Mouse (Mus musculus): Measurements from ENCODE around the gene Manba. TPM values are rescaled to one million over a fixed set of nuclear protein-coding genes. Genes with fewer than 3 reads are reported as not detected.
"Not testable (repeated sequence)": the region's sequence is repeated elsewhere in the genome, so short reads cannot be mapped to it uniquely, and the experiment has no call there.

The Manba gene
- polyA plus RNA-seq (2017; shearing (Covaris generic)) = 10 to 100 TPM; 22.4 to 32.8 TPM

DNA sequence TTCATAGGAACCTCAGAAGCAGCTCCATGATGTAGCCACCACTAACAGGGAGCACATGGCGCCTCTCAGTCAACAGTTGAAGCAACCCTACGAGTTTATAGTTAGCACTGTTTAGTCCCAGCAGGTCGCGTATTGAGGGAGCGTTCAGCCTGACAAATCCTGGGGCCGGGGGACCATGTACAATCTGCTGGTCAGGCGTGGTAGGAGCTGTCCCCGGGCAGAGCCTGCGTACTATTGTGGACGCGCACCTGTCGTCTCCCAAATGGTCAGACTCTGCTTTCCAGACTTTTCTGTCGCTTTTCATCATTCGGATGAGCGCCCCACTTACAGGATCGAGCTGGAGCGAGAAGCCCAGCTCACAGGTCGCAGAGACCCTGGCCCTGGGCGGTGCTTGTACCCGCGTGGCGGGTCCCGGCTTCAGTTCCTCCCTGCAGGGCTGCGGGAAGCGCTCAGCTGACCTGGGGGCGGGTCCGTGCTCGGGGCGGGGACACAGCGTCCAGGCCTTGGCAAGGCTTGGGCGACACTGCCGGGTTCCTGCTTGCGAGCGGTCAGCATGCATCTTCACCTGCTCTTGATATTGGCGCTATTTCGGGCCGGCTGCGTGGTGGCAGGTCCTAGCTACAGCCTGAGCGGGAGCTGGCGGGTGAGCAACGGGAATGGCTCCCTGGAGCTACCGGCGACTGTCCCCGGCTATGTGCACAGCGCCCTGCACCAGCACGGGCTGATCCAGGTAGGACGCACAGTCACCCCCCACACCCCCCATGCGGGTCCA is at the start of gene Manba:
Manba (plus strand) TSS at position 484 of the 772 bp plus-strand sequence.
- peak; percentile 83 for ATAC-seq

DNA sequence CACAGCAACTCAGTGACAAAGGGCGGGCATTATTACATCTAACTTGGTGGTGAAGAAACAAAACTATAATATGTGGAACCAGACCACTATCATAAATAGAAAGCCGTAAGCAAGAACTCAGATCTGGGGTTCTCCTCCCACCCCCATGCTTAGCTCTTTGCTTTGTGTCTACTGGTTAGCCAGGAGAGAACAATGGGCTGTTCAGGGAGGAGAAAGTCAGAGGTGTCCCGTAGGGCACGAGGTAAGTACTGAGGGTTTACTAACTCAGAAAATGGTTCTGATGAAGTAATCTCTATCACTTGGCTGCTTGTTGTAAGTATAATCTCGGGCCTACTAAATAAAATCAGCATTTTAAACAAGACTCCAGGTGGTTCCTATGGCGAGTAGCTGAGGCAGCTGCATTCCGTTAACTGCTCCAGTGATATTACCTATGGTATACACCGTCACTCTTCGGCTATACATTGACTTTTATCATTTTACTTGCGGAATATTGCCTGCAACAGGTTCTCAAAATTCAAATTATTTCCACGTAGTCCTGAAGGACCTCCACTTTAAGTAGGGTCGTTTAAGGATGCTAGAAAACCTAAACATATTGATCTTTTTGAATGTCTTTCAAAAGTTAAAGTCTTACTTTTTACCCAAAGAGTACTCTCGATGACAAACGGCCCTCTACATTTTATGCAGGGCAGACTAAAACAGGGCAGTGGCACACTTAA is 48.4 kb upstream of the Manba start:
- ATAC-seq = no peak

DNA sequence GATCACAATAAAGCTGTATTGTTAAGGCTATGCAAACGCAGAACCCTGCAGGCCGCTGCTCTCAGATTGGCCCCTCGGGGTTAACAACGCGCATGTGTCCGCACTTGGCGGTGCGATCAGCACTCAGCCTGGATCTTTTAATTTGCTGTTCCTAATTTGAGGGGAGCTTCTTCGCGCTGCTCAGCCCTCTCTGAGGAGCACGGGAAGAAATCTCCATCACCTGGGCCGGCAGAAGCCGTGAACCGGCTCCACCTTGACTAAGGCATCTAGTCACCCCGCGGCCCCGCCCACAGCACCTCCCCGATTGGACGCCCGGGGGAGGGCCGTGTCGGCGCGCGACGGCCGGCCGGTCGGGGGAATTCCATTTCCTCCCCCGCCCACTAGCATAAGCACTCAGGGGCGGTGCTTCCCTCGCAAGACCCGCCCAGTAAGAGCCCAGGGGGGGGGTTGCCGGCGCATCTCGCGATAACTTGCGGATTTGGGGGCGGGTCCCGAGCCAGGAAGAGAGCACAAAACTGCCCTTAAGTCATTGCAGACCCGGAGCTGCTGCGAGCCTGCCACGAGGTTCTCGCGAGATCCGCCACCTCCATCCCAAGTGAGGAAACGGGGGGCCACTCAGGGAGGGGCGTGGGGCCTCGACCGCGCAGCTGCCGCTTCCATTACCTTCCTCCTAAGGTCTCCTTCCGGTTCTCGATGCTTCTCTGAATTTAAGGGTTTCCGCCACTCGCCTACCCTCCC is 47.5 kb upstream of the Manba start, which contains the start of gene Ube2d3:
Ube2d3 (plus strand) TSS at position 392 of the 738 bp plus-strand sequence.
- ATAC-seq = peak; percentile 78

DNA sequence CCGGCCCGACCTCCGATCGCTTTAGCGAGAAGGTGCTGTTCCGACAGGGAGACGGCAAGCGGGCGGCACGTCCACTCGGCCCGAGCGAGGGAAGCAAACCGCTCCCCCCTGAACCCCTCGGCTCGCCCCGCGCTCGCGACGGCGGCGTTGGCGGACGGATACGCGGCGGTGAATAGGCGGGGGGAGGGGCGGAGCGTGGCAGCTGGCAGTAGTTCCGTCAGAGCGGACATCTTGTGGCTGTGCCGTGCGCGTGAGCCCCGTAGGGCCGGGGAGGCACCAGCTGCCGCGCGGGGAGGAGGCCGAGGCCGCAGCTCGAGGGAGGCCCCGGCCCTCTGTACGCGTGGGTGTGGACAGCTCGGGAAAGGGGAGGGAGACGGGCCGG is 46.9 kb upstream of the Manba start:
- ATAC-seq = peak; percentile 21

DNA sequence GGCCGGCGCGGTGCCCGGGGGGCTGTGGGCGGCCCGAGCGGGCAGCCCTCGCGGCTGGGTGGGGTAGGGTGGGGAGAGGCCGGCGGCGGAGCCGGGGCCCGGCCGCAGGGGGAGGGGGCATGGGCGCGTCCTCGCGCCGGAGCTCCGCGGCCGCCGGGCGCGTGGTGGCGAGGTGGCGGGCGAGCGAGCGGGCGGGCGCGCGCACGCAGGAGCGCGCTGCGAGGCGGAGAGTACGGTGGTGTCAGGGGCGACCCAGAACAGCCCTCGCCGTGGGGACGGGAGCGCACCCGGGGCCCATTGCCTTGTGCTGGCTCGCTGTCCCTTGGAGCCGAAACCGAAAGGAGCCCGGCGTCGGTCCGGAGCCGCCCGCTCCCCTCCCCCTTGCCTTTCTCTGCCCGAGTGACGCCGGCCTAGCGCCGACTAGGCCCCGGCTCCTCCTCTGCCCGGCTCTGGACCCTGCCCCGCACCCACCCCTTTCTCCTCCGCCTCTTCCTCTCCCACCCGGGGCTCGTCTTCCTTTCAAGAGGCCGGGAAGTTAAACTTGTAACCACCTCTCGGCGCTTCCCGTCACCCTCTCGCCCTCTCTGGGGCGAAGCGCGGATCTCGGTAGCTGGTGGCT is 46.4 kb upstream of the Manba start:
- peak; percentile 35 for ATAC-seq

DNA sequence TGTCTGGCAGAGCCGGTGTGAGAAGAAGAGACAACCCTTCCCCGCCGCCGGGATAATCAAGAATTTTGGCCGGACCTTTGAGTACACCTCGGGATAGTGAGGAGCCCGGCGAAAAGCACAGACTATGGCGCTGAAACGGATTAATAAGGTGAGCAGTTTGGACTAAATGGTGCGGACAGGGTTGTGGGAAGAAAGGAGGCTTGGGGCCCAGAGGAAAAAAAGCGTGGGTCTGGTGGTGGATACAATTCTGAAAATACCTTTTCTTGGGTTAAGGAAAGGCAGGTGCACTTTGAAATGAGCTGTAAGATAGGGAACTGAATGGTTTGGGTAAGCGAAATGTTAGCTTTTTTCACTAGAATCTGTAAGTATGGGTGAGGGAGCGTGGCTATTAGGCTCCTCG is 45.8 kb upstream of the Manba start:
- no peak for ATAC-seq

DNA sequence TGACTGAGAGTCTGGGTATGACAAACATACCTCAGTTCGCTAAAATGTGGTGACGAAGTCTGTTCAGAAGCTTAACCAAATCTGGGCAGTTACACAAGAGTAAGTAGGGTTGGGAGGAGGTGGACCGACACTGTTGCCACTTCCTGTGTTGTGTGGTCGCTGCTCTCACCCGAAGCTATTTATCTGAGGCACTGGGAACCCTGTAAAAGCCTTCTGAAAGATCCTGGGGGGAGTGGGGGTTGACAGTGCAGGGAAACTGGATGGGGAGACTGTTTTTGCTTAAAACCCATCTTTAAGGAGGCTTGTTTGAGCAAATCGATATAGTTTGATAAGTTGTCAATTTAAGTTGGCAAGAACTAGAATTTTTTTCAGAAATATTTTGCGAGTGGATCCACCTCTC is 45.2 kb upstream of the Manba start:
- ATAC-seq = peak; percentile 12

DNA sequence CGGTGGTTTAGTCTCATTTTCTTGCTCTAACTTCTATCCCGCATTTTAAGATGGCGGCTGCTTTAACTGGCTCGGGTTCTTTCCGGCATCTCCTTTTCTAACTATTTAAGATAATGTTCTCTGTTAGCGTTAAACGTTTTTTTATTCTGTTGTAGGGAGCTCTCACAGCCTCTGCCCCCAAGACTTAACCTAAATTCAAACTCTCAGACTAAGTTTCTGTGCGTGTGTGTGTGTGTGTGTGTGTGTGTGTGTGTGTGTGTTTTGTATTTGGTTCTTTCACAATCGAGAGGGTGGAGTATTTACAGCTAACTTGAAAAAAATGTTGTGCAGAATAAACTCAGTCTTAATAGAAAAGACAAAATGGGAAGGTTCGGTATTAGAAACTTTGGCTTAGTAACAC is 44.8 kb upstream of the Manba start:
- ATAC-seq = no peak

DNA sequence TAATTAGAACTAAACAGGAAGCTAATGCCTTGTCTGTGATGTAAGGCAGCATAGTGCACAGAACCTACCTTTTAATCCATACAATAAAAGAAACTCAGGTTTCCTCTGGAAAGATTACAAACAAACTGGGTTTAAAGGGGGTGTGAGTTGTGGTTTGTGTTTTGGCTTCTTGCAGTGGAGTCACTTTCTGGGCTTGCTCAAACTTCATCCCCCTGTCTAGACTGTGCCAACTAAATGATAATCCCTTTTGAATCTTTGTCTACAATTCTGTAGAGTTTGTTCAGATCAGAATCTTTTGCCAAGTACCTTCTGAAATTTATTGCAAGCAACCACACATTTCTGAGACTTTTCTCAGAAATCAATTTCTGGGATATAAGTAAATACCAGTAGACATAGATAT is 40.5 kb upstream of the Manba start:
- ATAC-seq = peak; percentile 22

DNA sequence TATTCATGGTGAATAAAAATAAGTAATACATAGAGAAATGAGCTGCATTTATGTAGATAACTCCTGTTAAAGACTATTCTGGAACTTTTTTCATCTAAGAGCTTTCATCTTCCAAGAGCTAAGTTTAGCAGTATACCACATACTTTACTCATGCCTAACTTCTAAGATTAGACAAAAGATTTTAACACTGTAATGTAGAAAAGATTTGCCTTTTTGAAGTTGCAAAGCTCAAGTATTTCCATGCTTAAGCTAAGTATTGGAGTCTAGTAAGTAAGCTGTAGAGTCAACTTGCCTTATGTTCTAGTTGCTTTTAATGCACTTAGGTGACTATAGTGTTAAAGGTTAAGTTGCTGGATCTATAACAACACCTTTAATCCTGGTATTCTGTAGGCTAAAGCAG is 26.4 kb upstream of the Manba start:
- no peak for ATAC-seq

DNA sequence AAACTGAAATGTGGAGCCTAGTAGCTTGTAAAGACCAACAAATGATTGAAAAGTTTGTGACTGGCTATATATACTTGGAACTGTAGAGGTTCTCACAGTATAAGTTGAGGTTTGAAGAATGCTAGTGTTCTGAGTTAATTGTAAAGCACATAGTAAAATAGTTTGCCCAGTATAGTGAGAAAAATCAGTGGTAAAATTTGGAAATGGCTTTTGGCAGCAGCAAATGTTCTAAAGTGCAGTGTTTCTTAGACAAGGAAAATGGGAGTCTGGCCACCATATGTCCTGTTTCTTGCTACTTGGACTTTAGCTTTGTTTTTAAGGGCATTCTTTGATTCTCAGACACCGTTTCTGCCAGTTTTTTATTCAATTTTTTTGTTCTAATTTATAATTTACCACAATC is 17.0 kb upstream of the Manba start:
- no peak for ATAC-seq

DNA sequence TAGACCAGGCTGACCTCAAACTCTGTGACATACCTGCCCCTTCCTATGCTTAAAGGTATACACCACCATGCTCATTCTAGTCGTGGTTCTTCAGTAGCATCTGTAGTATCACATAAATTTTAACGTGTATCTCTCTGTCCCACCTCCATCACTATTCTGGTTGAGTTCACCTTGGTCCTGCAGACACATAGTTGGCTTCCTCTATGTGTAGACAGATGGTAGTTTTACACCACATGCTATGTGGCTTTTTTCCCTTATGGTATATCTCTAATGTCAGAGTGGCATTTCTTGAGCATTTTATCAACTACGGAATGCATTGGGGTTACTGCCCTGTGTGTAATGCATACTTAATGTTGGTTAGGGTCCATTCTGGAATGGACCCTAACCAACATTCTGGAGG is 16.3 kb upstream of the Manba start:
- no peak for ATAC-seq

DNA sequence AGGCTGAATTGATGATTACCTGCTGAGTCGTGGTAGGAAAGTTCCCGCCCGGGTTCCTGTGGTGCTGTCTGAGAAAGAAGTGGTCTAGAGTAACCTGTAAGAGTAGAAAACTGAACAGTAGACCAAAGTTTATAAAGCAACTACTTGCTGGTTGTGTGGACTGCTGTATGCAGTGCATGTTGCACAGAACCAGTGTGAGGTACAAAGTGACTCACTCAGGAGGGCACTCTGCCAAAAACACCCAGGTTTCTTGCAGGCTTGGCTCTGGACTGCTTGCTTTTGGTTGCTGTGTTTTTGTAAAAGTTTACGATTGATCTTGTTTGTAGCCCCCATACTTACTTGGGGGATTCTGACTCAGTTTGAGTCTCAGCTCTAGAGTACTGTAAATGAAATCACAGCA is 15.4 kb upstream of the Manba start:
- ATAC-seq = no peak

DNA sequence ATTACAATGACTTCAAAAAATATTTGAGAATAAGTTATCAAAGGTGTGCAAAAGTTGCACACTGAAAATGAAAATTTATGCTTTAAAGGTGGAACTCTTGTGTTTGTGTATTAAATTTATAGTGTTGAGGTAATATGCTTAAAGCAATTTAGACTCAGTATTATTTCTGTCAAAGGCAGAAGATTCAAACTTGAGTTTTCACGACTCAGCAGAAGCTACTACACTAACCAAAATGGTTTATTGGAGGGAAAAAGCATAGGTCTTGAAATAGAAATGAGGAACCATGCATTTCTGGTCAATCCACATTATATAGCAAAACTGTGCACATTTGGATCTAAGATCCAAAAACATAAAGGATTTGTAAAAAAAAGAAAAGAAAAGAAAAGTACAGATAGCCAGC is 14.6 kb upstream of the Manba start:
- ATAC-seq = no peak

DNA sequence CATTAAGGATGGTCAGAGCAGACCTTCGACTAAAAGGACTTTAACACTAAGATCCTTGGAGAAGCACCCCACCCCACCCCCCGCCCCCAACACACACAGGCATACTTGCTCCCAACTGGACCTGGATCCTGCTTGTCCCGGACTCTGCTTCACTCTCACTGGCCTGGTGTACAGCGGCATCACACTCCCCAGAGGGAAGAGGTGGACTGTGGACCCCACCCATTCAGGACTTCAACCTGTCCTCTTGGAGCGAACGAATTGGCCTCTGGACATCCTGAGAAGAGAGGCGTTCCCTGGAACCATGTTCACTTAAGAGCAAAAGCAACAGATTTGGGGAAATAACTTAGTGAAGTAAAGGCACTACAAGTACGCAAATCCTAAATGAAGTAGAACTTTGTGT is 10.4 kb upstream of the Manba start:
- ATAC-seq = no peak

DNA sequence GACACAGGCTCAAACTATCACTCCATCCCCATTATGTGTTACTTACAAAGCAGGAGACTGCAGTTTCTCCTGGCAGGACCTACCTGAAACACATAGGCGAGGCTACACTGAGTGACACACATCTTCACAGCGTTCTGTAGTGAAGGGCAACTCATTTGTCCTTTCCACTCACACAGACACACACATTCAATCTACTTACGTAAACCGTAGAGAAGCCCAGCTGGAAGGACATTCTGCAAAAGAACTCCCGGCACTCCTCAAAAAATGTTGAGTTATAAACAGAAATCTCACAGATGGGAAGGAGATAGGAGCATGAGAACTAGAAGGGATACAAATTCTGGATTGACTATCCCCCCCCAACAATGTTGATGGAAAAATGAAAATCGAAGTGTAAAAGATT is 9.1 kb upstream of the Manba start:
- no peak for ATAC-seq

DNA sequence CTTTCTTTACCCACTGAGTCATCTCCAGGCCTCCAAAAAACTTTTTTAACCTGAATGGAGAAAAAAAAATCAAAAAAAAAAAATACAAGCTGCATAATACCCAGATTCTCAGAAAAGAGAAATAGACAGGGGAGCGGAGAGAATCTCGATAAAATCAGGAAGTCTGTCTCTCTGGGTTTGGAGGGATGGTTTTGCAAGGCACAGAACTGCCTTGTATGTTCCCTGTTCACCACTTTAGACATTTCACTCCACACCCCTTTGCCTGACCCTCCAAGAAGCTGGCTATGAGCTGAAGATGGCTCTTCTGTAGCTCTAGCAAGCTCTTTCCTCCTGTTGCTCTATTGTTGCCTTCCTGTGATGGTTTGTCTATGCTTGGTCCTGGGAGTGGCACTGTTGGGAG is 8.4 kb upstream of the Manba start:
- ATAC-seq = no peak

DNA sequence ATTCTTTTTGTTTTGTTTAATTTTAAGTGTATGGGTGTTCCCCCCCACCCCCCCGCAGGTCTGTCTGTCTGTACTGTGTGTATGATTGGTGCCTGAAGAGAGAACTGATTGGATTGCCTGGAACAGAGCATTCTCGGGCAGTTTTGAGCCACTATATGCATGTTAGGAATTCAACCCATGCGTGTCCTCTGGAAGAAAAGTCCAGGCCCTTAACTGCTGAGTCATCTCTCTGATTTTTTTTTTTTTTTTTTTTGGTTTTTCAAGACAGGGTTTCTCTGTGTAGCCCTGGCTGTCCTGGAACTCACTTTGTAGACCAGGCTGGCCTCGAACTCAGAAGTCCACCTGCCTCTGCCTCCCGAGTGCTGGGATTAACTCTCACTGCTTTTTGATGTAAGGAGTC is 6.3 kb upstream of the Manba start:
- ATAC-seq = not testable (repeated sequence)

DNA sequence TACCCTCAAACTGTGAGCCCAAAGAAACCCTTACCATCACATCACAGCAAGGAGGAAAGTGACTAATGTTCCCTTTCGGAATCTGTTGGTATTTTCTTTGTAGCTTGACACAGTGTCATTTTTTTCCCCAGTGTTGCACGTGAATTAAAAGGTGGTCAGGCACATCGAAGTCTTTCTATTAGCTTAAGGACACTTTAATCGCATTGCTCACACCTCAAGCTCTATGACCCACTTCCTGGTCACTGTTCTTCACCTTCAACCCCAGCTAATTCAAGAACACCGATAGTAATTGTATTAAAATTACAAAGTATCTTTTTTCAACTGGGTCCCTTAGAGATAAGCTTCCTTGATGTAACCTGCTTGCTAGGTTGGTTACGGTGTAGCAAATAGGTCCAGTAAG is 4.6 kb upstream of the Manba start:
- ATAC-seq = no peak

DNA sequence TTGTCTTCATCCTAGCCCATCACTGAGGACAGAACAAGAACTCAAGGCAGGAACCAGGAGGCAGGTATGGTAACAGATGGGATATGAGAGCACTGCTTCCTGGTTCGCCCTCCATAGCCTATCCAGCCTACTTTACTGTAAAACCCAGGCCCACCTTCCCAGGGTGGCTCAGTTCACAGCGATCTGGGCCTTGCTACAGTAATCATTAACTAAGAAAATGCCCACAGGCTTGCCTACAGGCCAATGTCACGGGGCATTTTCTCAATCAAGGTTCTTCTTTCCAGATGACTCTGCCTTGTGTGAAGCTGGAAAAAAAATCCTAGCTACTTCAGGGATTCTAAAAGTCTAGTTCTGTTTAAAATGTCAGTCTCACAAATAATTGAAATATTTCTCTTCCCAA is 3.8 kb upstream of the Manba start:
- no peak for ATAC-seq

DNA sequence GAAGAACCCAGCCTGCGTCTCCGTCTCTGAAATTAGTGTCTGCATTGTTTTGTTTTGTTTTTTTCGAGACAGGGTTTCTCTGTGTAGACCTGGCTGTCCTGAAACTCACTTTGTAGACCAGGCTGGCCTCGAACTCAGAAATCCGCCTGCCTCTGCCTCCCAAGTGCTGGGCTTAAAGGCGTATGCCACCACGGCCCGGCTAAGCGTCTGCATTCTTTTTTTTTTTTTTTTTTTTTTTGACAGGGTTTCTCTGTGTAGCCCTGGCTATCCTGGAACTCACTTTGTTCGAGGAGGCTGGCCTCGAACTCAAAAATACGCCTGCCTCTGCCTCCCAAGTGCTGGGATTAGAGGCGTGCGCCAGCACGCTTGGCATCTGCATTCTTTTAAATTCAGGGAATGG is 761 bp upstream of the Manba start:
- not testable (repeated sequence) for ATAC-seq

DNA sequence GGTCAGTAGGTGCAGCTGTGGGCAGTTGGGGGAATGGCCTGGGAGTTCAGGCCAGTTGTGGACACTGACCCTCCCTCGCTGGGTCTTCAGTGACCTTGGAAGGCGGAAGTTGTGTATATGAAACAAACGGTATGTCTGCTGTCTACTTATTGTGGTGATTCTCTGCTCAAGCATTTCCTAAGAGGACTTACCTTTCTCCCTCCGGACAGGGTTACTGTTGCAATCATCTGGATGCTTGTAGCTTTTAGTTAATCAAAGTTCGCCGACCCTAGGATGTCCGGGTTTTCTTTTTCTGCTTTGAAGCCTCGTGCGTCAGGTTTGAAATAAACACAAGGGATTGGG is 460 bp downstream of the Manba start:
- peak; percentile 46 for ATAC-seq

DNA sequence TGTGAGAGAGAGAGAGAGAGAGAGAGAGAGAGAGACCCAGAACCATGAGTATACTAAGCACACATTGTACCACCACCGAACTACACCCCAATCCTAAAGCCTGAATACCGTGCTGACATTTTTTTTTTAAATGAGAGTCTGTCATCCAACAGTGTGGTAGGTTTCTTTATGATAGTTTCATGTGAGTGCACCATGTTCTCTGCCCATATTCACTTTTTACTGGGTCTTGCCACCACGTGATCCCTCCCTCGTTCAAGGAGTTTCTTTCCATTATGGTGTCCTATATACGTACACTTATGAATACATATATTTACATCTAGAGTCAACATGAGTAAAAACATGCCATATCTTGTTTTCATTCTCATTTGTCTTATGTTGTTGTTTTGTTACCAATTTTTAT is 940 bp downstream of the Manba start:
- peak; percentile 42 for ATAC-seq

Measured in CD4-positive, CD25-positive, alpha-beta regulatory T cell, adult 4 months (primary cell).